Mouse (Mus musculus): ENCODE data around the gene Ttl. TPM values are rescaled to one million over a fixed set of nuclear protein-coding genes. Genes with fewer than 3 reads are reported as not detected.

The Ttl gene
- polyA plus RNA-seq (2012; rRNA removed) = 38.2 and 40.5 TPM in 2 replicates

GRCm38 (mm10) chr2:129065437-129066282, at the start of gene Ttl:
Ttl (plus strand) TSS chr2:129065942.

GRCm38 (mm10) chr2:129047811-129048210, 17.9 kb upstream of the Ttl start, which contains the start of gene Vinac1:
Vinac1 (minus strand) TSS chr2:129048172.

DNA sequence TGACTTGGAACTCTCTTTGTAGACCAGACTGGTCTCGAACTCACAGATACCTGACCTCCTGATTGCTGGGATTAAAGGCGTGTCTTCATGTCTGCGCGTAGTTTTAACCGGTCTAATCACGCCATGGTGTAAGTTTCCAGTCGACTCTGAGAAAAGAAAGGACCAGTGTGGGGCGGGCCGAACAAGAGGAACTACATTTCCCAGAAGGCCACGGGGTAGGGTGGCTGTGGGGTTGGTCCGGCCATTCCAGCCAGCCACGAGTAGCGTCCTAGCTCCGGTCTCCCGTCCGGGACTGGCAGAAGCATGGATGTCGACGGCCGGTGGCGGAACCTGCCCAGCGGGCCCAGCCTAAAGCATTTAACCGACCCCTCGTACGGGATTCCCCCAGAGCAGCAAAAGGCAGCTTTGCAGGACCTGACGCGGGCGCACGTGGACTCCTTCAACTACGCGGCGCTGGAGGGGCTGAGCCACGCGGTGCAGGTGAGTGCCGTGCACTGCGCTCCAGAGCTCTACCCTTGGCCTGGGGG, 35.1 kb downstream of the Ttl start, which contains the start of gene Polr1b:
Gene Polr1b, plus strand, starts transcription at position 212 of the 527 bp plus-strand sequence.

GRCm38 (mm10) chr2:129129412-129129929, 63.7 kb downstream of the Ttl start, which contains the start of gene Chchd5:
Chchd5 (plus strand) TSS chr2:129129700.

Other genes starting within 250 kb of the Ttl start
- 29.8 and 30.6 TPM in 2 replicates for gene Tmem87b, start 247.8 kb upstream of the Ttl start, polyA plus RNA-seq (2012; rRNA removed)
- 2.0 and 2.2 TPM in 2 replicates for gene Fbln7, start 203.0 kb upstream of the Ttl start, polyA plus RNA-seq (2012; rRNA removed)
- 11.5 and 12.4 TPM in 2 replicates for gene Zc3h8, start 121.9 kb upstream of the Ttl start, polyA plus RNA-seq (2012; rRNA removed)
- 2.7 and 3.4 TPM in 2 replicates for gene Zc3h6, start 98.5 kb upstream of the Ttl start, polyA plus RNA-seq (2012; rRNA removed)
- 13.8 and 14.7 TPM in 2 replicates for gene Gm10762, start 98.2 kb upstream of the Ttl start, polyA plus RNA-seq (2012; rRNA removed)
- 0.43 and 0.57 TPM in 2 replicates for gene Vinac1, start 17.8 kb upstream of the Ttl start, polyA plus RNA-seq (2012; rRNA removed)
- 29.6 and 33.1 TPM in 2 replicates for gene Polr1b, start 35.1 kb downstream of the Ttl start, polyA plus RNA-seq (2012; rRNA removed)
- 18.9 and 19.0 TPM in 2 replicates for gene Chchd5, start 63.8 kb downstream of the Ttl start, polyA plus RNA-seq (2012; rRNA removed)
- 80.2 and 87.0 TPM in 2 replicates for gene Slc20a1, start 132.8 kb downstream of the Ttl start, polyA plus RNA-seq (2012; rRNA removed)
- gene Ckap2l, start 231.3 kb downstream of the Ttl start, polyA plus RNA-seq (2012; rRNA removed) = 2.6 and 2.9 TPM in 2 replicates
- 0.09 and 0.18 TPM in 2 replicates for gene Il1a, start 244.0 kb downstream of the Ttl start, polyA plus RNA-seq (2012; rRNA removed)

All from central nervous system, embryonic 18 days (tissue).